Mouse (Mus musculus): ENCODE results near the gene Jhy.

Gene Jhy

DNA sequence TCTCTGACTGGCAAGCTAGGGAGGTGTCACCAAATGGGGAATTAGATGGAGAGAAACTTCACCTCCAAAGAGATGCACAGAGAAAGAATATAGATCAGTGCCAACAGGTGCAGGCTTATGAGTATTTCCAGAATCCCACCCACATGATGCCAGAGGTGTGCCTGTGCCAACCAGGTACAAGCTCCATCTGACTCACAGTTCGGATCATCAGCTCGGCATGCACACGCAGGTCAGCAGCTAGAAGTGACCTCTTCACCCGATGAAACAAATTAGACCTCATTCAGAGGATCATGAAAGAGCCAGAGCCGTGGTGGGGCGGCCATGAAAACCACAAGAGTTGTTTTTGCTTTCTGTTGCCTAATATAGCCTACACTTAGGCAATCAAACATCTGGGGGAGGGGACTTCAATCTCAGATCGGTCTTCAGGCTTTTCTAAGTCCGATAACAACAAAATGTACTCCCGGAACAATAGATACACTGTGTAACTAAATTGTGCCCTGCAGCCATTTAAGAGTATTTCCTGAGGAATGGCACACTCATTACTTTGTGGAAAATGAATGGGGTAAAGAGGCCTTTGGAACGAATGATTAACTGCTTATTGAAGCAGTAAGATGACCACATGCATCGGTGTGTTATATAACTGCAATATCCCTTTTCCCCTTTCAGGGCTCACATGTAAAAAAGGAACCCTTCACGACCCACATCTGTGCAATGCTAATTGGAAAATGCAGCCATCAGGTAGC, 45.9 kb downstream of the Jhy start:
- no peak for DNase-seq

DNA sequence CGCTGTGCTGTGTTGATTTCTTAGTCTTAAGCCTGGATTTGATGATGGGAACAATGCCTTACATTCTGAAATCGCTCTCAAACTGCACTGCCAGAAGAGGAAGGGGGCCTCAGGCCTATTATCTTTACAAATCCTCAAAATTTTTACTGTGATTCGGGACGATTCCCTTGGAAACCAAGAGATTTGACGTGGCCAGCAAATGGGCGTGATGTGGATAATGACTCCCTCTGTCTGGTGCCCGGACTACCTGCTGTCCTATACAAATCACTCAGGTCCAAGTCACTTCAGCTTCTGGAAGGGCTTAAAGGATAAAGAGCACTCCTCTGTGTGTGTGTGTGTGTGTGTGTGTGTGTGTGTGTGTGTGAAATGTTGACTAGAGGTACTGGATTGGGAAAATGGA, 55.0 kb downstream of the Jhy start:
- DNase-seq: no peak

DNA sequence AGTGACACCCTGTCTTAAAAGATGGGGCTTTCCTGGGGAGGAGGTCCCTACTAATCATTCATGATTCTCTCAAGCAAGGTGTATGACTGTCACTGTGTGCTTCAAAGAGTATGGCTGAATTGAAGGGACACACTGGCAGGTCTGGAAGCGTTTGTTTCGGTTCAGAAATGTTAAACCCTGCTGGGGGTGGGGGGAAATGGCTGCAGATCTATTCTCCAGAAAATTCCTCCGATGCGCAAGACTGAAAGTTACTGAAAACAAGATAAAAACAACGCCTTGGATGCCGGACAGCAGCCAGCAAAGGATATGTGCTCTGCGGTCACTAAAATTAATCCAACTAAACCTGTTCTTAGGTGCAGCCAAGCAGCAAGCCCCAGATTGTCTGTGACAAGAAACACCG, 55.5 kb downstream of the Jhy start:
- no peak for DNase-seq

DNA sequence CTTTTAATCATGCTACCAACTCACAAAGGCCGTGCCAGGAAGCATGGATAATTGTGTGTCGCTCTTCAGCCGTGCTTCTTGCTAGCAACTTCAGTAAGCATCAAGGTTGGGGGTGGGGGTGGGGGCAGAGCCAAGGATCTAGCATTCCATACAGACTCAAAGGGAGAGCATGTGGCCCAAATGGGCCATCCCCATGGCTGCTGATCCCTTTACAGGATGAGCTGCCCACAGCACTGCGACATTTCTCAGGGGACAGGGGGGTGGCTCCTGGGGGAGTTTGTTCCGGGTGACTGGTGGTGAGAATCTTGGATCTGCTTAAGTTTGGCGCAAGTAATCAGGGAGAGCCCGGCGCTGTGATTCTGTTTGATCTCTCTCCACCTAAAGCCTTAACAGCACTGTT, 56.5 kb downstream of the Jhy start:
- DNase-seq: no peak

DNA sequence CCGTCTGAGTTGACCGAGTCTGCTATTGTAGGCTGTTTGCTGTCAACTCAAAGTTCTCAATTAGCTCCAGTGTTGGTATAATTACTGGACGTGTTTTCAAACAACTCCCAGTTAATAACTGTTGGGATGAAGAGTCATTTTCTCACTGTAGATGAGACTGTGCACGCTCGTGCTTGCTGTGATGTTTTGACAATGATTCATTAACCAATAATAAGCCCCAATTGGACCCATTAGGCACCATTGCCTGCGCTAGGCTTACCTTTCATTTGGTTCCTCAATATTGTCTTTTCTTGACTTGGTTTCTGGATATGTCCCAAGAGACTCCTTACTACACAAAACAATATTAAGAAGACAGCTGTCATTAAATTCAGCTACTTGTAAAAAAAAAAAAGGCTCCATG, 71.5 kb downstream of the Jhy start:
- DNase-seq: no peak

DNA sequence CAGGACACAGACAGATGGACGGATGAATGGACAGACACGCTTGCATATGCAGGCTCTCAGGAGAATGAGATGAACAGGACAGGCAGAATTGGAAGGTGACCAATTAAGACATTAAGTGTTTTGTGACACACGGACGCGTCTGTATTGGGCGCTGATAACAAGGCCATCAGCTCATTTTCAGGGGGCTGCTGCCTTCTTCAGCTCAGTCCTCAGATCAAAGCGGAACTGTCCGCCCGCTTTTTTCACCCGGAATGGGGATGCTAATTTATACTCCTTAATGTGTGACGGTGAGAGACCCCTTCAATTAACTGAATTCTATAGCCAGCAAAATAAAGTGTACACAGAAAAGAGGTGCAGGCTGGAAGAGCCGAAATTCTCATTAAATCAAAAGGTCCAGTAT, 74.5 kb downstream of the Jhy start:
- DNase-seq: no peak

DNA sequence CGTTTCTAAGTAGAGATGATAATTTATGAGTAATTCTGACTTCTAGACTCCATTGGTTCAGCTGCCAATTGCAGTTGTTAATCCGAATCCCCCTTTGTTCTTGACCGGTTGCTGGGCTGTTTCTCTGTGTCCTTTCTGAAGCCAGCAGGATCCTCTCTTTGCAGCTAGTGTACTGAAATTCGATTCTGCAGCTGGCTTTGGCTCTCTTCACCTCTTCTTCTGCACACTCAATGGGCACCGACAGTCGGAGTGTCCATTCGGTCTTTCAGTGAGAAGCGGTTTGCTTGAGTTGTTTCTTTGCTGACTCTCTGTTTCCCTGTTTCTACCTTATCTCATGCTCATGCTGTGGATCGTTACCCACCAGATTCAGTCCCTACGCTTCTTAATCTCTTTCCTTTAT, 78.2 kb downstream of the Jhy start:
- no peak for DNase-seq

DNA sequence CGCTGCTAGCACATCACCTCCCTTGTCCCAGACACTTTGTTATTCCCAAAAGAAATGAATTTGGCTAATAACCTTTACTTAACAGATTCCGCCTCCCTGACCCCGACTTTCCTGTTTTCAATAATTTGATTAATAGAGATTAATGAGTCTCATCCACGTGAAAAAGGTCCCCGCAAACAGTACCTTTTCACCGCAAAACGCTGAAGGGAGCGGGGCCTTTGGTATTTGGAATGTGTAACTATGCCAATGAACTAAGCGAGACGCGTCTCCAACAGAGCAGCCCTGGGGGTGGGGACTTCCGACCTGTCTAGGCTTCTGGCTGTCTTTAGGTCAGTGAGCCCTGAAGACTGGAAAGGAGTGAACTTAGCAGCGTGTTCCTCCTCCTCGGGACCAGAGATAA, 84.9 kb downstream of the Jhy start:
- DNase-seq: no peak

DNA sequence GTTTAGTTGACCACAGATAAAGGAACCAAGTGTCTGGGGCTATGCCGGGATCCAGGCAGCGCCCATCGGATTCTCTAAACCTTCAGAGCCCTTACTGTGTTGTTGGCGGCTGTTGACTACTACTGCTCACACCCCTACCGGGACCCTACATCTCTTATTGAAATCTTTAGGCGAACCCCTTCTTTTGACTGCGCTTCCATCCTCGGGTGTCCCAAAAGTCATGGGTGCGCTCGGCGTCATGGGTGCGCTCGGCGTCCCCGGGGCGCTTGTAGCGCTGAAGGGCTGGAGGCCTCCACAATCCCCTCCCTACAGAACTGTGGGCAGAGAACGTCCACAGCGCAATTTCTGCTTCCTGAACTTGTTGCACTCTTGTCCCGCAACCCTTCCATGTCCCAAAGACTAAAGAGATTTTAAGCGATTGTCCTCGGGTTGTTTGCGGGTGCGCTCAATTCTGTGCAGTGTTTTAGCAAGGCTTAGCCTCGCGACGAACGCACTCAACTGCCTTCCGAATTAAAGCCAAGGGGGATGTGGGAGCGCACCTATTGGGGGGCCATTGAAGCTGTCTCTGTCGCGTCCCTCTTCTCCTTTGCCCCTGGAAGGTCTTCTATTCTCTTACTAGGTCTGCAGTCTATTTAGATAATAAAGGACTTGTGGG, 85.5 kb downstream of the Jhy start:
- no peak for DNase-seq

DNA sequence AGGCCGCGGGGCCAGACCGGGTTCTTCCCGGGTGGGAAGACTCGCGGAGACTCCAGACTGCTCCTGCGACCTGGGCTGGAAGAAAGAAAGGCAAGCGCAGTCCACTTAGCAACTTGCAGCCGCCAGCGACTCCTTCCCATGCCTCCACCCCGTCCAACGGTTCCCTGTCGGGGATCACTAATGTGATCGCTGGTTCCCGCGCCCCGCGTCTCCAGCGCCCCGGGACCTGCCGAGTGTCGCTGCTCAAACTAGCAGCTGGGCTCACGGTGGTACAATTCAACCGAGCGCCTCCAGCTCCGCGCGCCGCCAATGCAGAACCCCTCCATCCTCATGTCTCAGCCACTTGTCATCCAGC, 86.1 kb downstream of the Jhy start:
- DNase-seq: no peak

DNA sequence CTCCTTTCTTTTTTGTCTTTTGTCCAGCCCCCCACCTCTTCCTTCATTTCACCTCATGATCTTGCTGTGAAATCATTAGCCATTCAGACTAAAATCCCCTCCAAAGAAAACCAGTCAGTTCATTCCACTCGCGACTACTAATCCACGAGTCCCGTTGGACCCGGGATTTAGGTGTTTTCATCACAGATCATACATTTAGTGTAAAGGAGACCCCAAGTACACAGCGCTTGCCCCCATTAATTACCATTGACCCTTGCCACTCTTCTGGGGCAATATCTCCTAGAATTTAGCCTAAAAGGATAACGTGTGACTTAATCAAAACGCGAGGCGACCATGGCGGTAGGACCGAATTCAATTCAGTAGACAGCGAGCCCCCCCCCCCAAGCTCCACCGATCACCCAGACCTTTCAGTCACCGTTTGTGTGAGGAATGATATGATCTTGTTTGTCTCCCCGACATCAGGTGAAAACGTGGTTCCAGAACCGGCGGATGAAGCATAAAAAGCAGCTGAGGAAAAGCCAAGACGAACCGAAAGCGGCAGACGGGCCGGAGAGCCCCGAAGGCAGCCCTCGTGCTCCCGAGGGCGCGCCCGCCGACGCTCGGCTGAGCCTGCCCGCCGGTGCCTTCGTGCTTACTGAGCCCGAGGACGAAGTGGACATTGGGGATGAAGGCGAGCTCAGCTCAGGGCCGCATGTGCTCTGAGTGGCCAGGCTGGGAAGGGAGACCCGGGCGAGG, 86.6 kb downstream of the Jhy start:
- DNase-seq: no peak

DNA sequence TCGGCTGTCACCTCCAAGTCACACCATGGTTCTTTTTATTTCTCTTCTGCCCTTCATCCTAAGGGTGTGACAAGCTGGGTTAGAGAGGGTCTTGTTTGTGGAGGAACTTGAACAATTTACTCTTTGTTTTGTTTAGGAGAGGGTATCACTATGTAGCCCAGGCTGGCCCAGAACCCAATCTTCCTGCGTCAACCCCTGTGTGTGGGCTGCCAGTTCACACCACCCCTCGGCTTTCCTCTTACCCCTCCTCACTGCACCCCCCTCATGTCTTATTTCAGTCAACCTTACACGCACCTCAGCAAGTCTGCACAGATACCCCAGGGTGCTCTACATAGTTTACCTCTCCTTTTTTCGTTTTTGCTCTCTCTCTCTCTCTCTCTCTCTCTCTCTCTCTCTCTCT, 87.2 kb downstream of the Jhy start:
- DNase-seq: no peak

DNA sequence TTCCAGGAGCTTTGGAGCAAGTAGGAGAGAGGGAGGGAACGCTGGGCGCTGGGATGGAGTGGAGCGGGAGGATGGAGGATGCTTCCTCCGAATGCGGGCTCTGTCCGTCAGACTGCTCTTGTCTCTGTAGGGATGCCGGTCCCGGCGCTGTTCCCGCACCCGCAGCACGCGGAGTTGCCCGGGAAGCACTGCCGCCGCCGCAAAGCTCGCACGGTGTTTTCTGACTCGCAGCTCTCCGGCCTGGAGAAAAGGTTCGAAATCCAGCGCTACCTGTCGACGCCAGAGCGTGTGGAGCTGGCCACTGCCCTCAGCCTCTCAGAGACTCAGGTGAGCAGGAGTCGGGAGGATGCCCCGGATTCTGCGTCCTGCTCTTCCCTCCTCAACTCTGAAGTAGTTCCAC, 87.8 kb downstream of the Jhy start:
- DNase-seq: no peak

DNA sequence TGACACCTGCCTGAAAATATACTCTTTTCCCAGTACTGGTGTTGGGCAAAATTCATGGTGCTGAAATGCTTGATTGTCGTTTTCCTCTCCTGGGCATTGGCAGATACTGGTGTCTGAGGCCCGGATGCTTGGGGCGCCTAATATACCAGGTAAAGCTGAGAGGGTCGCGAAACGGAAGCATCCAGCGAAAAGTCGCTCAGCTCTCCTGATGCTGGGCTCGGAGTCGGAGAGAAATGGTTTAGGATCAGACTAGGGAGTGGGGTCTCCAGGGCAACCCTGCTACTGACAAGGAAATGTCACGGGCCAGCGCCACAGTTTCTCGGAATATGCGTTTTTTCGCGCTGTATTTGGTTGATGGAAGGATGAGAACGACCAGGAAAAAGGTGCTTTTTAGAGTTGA, 88.5 kb downstream of the Jhy start:
- DNase-seq: no peak

DNA sequence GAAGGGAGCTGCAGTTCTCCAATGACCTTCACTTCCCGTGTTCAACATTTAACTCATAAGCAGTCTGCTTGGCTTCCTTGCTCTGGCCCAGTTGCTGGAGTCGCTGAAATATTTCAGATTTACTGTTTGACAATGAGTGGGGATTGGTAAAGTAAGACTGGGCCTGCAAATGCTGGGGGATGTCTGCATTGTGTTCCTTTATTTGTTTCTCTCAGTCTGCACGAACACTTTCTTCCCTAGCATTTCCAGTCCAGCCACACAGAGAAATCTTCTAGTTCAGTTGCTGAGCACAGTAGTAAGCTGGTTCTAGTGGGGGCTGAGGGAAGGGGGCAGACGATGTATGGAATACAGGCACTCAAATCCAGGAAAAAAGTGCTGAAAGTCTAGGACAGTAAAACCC, 89.0 kb downstream of the Jhy start:
- no peak for DNase-seq

DNA sequence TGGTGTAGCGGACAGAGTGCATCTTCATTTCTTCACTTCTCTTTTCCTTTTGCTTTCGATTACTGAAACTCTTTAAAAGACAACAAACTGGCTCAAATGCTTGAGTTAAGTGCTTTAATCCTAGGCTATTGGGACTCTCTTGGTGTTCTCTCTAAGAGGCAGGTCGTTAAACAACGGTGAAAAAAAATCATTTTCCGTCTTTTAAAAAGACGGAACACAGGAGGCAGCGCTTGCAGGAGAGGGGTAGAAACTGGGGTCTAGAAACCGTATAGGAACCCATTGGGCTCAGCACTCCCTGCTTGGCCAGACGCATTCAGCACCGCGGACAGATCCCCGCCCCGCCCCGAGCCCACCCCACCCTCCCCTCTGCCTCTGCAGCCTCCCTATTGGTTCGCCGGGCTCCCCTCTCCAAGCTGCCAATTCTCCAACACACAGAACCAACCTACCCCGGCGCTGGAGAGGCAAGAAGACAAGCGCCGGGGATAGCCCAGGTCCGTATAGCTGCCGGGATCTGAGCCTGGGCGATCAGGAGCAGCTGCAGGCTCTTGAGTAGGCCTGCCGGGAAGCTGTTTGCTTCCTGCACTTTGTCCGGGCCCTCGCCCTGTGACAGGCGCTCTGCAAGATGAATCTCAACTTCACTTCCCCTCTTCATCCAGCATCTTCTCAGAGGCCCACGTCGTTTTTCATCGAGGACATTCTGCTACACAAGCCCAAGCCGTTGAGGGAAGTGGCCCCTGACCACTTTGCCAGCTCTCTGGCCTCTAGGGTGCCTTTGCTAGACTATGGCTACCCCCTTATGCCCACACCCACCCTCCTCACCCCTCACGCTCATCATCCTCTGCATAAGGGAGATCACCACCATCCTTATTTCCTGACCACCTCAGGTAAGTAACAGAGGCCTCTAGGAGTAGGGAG, 90.1 kb downstream of the Jhy start, which contains the start of gene Bsx:
TSS of gene Bsx (plus strand) at position 572 of the 915 bp plus-strand sequence.
- DNase-seq: peak; percentile 17 to 19

DNA sequence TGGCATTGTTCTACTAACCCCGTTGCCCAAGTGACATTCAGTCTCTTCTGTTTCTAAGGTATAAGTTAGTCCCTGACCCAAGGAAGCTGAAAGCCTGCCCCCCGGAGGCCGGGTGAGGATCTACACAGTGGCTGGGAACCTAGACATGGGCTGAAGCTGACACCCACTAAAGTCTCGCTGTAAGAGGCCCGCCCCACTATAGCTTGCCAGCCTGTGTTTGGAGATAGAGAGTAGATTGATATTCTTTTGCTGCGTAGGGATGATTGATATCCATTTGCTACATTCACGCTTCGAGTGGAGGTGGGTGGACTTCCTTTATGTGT, 91.8 kb downstream of the Jhy start:
- DNase-seq: no peak

DNA sequence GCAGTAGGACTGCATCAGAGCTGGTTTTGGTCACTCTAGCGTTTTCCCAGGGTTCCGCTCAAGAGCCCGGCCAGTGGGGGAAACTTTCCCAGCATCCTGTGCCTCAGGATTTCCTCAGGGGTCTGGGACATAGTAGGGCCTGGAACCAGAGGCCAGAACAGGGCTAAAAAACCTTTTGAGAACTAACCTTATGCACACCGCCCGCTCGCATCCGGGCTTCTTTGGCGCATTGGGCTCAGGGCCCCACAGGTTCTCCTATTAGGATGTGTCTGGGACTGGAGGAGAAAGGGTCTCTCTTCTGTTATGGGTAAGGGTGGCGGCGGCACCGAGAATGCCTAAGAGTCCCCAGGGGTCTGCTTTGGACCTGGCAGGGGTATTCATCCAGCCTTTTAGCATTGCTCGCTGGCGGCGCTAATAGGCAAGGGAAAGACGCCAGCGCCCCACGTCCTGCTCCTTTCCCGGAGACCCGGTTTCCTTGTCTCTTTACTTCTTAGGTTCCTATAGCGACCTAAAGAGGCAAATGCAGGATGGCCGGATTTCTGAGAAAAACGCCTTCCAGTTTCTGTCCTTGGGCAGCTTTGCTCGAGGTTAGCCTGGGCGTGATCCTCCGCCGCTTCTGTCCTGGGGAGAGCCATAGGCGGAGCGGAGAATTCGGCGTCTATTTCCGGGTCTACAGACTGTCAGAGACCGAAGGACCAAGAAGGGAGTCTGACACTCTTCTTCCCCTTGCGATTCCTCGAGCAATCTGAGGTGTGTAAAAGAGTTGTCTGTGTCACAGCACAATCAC, 92.4 kb downstream of the Jhy start:
- no peak for DNase-seq

DNA sequence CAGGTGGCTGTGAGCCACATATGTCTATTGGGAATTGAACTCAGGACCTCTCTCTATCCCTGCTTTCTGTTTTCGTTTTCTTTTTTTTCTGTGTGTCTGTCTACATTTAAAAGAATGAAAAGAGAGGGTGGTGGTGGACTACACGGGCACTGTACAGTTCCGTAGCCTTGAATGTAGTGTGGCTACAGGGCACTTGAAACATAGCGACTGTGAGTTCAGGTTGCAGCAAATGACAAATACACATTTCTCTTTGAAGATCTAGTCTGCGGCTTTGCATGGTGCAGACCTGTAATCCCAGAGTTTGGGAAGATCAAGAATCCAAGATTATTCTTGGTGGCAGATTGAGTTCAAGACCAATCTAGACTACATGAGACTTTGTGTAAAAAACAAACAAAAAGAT, 93.6 kb downstream of the Jhy start:
- DNase-seq: no peak

DNA sequence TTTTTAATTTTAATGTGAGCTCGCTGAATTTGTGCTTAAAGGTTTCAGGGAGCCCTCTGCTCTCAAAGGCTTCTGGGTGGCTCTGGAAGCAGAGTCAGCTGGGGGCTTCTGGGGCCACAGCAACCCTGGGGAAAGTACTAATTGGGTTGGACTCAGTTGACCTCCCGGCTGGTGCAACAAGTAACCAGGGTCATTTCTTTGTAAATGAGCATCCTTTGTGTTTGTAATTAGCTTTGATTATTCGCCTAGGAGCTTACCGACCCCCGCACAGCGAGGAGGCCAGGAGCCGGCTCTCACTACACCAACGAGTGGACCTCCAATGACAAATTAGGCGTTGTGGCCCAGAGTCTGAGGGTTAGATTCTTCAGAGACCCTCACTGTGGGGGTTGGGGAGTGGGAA, 104.7 kb downstream of the Jhy start:
- no peak for DNase-seq

DNA sequence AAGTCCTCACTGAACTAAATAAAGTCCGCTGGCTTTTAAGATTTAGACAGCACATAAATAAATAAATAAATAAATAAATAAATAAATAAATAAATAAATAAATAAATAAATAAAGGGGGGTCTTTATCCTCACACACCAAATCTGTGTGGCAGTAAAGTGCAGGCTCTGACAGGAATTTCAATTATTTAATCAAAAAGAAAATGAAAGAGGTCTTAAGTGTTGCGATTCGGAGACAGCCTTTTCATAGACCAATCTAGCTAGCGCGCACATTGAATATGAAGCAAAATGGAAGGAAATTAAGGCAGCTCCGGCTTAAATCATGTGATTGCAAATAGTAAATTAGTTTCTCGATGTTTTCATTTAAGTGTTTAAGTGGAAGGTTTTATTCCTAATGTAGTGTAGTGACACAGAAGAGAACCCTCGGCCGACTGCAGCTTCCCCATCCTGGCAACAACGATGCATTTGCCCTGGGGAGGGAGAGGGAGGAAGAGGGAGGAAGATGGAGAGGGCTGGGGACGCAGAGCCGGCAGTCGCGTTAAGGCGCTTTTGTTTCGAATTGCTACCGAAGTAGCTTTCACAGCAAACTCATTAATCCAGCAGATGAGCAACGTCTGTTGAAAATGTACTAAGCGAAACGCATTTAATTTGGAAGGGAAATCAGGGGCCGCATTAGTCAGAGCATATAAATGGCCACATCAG, 105.3 kb downstream of the Jhy start:
- DNase-seq: no peak

DNA sequence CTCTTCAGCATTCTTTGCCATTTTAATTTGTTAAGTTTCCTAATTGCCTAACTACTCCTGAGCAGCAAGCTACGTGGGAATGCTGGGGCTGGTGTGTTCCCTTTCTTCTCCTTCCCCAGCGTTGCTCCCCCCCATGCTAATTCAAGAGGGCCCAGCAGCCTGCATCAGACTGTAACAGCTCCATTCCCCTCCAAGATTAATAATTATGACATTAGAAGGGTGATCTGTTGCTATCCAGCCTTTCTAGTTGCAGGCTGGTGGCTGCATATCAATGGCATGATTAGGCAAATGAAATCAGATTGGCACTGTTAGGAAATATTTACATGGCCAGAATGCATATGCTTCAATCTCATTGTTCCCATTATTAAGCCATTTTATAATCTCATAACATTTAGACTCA, 112.4 kb downstream of the Jhy start:
- no peak for DNase-seq
